Mouse (Mus musculus): Measurements from ENCODE around the gene A730061H03Rik.

The A730061H03Rik gene

DNA sequence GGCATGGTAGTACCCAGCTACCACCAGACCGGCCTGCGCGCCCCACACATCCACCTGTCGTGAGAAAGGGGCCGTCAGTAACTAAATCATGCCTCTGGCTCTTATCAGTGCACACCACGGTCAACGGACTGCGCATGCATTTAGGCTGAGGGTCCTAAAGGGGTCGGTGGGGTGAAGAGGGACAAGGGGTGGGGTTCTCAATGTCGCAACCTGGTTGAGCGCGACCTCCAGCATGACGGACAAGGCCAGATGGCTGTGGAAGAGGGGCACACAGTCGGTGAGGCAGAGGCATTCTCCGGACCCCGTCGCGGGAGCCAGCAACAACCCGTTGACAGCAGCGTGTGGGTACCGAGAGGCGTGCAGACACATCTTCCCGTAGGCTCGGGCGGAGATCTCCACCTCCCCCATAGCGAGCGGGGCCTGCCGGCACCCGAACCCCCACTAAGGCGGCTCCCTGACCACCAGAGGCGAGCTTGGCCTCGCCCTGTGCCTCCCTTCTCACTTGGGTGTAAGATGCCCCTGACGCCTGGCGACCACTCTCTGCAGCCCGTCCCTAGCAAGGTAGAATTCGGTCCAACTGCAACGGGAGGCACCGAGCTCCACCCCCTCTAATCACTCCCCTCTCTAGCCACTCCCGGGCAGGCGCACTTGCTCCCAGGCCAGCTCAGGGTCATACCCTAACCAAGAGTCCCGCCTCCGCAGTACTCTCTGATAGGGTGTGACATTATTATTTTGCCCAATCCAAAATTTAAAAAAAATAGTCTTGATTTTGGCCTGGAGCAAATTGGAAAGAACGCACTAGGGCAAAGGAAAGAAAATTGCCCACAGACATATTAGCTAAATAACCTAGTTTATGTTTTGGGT lies 24.7 kb upstream of the A730061H03Rik start, which contains the start of gene Emc9:
Gene Emc9 (minus strand): TSS at position 601 of the 864 bp plus-strand sequence.
- in situ Hi-C loops (cut with MboI; ENCODE audit: low pct_unique_long_range_greater_than_20kb in 1 of 2, low sequenced_read_pairs in 2 of 2, unreplicated experiment in 1 of 2): no loop called here

DNA sequence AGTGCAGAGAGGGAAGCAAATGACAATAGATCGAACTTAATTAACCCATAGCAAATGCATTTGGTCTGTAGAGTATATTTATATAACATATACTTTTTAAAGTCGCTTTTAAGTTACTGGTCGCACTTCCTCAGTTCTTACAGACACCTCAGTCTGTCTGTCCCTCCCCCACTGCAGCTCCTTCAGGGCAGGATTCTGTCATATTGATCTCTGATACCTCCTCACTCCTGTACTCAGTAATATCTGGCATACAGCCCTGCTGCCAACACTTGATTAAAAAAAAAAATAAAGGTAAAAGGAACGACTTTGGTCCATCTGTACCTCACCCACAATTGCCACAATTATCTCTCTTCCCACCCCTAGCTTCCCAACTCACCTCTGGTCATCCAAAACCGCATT lies 24.1 kb upstream of the A730061H03Rik start:
- in situ Hi-C loops (cut with MboI; ENCODE audit: low pct_unique_long_range_greater_than_20kb in 1 of 2, low sequenced_read_pairs in 2 of 2, unreplicated experiment in 1 of 2): no loop called here

DNA sequence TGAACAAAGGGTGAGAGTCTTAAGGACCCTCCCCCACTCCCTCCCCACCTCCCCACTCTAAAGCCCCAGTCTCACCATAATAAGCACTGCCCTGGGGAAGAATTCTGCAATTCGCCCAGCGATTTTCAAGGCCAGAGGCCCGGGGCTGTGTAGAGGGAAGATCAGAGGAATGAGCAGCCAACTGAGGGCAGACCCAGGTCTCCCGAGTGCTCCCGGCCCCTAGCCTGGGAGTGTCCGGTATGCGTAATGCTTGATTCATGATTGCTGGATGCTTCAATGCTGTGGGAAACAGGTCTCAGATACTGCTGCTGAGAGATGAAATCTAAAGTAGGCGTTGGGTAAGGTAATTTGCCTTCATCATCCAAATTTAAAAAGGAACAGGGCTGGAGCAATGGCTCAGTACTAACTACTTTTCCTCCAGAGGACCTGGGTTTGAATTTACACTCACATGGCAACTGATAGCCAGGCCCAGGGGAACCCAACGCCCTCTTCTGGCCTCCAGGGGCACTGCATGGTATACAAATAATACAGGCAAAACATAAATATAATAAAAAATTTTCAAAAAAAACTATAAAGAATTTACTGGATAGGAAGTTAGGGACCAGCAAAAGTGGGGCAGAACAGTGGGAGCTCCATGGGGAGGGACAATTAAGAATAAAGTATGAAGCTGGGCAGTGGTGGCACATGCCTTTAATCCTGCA lies 21.9 kb upstream of the A730061H03Rik start:
- in situ Hi-C loops (cut with MboI; ENCODE audit: low pct_unique_long_range_greater_than_20kb in 1 of 2, low sequenced_read_pairs in 2 of 2, unreplicated experiment in 1 of 2): no loop called here

DNA sequence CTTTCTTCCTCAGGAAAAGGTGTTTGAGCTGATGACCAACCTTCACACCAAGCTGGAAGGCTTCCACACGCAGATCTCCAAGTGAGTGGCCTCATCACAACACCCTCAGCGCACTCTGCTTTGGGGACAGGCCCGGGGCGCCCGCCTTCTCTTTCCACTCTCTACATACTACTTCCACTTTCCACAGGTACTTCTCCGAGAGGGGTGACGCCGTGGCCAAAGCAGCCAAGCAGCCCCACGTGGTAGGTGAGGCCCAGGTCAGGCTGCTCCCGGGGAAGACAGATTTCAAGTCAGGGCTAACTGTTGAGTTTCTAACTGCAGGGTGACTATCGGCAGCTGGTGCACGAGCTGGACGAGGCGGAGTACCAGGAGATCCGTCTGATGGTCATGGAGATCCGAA lies 20.5 kb upstream of the A730061H03Rik start:
- in situ Hi-C loops (cut with MboI; ENCODE audit: low pct_unique_long_range_greater_than_20kb in 1 of 2, low sequenced_read_pairs in 2 of 2, unreplicated experiment in 1 of 2): no loop called here

DNA sequence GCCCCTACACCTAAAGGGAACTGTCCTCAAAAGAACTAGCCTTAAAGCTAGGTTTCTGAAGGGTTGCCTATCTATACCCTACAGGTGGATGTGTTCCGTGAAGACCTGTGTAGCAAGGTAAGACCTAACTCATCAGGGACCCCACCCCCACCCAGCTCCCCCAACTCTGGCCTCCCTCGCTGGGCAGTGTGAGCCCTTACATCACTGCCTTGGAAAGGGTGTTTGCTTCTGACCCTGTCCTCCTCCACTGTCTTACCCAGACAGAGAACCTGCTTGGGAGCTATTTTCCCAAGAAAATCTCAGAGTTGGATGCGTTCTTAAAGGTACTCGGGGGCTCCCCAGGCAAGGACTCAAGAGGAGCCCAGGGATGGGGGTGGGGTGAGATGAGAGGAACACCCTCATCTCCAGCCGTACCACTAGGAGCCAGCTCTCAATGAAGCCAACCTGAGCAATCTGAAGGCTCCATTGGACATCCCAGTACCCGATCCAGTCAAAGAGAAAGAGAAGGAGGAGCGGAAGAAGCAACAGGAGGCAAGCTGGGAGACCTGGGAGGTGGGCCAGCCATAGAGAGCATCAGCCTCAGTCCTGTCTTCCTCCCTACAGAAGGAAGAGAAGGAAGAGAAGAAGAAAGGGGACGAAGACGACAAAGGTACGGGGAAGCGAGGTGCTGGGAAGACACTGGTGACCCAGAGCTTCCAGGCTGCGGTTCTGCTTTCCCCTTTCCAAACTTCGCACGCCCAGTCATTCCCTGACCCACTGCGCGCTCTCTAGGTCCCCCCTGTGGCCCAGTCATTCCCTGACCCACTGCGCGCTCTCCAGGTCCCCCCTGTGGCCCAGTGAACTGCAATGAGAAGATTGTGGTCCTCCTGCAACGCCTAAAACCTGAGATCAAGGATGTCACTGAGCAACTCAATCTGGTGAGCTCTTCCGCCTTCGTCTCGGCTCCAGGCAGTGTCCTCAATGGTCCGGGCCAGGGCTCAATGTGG lies 19.6 kb upstream of the A730061H03Rik start:
- in situ Hi-C loops (cut with MboI; ENCODE audit: low pct_unique_long_range_greater_than_20kb in 1 of 2, low sequenced_read_pairs in 2 of 2, unreplicated experiment in 1 of 2): no loop called here

DNA sequence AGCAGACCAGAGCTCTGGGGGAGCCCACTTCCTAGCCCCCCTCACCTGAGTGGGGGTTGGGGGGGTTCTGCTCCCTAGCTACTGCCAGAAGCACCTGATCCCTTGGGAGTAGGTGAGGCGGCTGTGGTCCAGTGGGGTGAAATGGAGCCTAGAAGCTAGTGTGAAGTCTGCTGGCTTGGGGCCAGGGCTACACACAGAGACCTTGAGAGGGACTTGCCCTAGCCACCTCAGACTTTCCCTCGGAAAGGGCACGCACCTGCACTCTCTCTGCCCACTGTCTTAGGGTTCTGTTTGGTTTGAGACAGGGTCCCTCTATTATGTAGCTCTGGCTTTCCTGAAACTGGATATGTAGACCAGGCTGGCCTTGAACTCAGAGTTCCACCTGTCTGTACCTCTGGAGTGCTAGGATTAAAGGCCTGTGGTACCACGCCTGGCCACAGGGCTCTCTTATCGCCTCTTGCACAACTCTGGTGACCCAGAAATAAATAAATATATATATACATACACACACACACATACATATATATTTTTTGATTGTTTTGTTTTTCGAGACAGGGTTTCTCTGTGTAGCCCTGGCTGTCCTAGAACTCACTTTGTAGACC lies 18.6 kb upstream of the A730061H03Rik start:
- in situ Hi-C loops (cut with MboI; ENCODE audit: low pct_unique_long_range_greater_than_20kb in 1 of 2, low sequenced_read_pairs in 2 of 2, unreplicated experiment in 1 of 2): no loop called here

DNA sequence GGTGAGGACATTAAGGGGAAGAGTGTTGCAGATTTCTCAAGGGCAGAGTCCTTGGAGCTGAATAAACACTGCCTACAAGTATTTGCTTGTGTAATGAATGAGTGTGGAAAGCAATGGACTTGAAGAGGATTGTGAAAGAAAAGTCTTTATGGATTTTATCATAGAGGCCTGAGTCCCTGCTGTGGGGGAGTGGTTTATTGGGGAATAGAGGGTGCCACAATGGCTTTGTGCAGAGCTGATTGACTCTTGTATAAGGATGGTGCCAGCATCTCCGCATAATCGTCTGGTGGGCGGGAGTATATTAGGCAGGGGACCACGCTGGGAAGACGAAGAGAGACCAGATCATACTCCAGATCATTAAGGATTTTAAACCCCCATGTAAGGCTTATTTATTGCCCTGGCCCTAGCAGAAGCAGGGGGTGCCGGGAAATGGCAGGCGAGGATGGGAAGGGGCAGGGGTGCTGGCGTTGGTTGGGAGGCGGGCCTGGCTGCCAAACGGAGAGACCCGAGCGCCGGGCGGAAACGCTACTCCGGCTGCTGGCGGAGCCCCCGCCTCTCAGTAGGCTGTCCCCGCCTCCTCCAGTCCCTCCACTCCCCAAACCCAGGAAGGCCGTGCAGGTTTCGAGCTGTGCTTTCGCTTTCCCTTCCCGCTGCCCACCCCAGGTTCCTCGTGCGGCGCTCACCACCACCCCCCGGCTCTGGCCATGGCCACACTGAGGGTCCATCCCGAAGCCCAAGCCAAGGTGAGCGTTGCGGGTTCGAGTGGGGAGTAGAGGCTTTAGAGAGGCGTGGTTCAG lies 17.9 kb upstream of the A730061H03Rik start, which contains the start of gene Psme1:
Gene Psme1 (plus strand): TSS at position 253 of the 797 bp plus-strand sequence.
- in situ Hi-C loops (cut with MboI; ENCODE audit: low pct_unique_long_range_greater_than_20kb in 1 of 2, low sequenced_read_pairs in 2 of 2, unreplicated experiment in 1 of 2): no loop called here

DNA sequence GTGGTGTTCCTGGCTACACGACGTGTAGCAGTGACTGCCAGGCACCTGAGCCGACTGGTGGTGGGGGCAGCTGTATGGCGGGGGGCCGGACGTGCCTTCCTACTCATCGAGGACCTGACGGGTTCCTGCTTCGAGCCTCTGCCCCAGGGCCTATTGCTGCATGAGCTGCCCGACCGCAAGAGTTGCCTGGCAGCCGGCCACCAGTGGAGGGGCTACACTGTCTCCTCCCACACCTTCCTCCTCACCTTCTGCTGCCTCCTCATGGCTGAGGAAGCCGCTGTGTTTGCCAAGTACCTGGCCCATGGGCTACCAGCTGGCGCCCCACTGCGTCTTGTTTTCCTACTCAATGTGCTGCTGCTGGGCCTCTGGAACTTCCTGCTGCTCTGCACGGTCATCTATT lies 16.2 kb upstream of the A730061H03Rik start:
- in situ Hi-C loops (cut with MboI; ENCODE audit: low pct_unique_long_range_greater_than_20kb in 1 of 2, low sequenced_read_pairs in 2 of 2, unreplicated experiment in 1 of 2): no loop called here

DNA sequence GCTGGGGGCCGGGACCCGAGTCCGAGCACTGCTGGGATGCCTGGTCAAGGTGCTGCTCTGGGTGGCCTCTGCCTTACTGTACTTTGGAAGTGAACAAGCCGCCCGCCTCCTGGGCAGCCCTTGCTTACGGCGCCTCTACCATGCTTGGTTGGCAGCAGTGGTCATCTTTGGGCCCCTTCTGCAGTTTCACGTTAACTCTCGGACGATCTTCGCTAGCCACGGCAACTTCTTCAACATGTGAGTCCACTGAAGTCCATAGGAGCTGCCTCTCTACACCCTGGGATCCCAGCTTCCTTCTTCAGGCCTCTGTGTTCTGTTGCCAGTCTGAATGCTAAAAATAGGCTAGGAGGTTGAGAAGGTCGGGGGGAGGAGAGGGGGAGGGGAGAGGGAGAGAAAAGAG lies 15.5 kb upstream of the A730061H03Rik start:
- in situ Hi-C loops (cut with MboI; ENCODE audit: low pct_unique_long_range_greater_than_20kb in 1 of 2, low sequenced_read_pairs in 2 of 2, unreplicated experiment in 1 of 2): no loop called here

DNA sequence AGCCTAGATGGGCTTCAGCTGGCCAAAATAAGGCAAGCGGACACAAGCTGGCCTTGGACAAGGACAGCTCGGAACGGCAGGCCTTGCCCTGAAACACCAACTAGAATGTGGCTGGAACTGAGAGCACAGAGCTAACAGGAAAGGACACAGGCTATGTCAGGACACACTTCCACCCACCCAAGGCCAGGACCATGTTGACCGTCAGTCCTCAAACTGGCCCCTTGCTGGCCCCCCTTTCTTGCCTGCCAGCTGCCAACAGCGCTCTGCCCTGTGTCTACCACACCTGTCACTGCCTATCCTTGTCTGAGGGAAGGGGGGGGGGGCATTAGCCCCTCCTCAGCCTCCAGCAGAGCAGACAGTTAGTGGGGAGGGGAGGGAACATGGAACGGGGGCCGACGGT lies 15.1 kb upstream of the A730061H03Rik start, which contains the start of gene Fitm1:
Gene Fitm1 (plus strand): TSS at position 316 of the 400 bp plus-strand sequence.
- in situ Hi-C loops (cut with MboI; ENCODE audit: low pct_unique_long_range_greater_than_20kb in 1 of 2, low sequenced_read_pairs in 2 of 2, unreplicated experiment in 1 of 2): no loop called here

DNA sequence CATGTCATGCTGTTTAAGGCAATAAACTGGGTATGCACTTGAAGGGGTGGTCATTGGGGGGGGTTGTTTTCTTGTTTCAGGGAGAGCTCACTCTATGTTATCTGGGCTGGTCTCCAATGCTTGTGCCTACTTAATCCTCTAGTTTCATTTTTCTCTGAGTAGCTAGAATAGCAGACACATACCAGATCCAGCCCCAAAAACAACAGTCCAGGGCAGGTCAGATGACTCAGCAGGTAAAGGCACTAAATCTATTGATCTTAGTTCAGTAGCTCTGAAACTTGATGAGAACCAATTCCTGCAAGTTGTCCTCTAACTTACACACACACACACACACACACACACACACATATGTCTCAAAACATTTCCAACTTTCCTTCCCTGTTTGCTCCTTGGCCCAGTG lies 11.6 kb upstream of the A730061H03Rik start:
- in situ Hi-C loops (cut with MboI; ENCODE audit: low pct_unique_long_range_greater_than_20kb in 1 of 2, low sequenced_read_pairs in 2 of 2, unreplicated experiment in 1 of 2): no loop called here

DNA sequence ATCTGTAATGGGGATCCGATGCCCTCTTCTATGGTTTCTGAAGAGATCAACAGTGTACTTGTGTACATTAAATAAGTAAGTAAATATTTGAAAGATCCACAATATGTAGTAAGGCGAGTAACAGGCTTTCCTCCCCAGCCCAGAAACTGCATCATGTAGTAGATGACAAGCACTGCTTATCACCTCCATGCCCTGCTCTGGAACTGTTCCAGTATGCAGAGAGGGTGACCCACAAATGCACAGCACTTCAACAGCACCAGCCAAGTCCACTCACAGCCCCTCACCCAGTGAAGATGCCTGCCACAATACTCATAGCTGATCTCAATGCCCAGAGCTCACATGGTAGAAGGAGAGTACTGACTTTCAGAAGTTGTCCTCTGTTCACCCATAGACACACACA lies 10.4 kb upstream of the A730061H03Rik start:
- in situ Hi-C loops (cut with MboI; ENCODE audit: low pct_unique_long_range_greater_than_20kb in 1 of 2, low sequenced_read_pairs in 2 of 2, unreplicated experiment in 1 of 2): no loop called here

DNA sequence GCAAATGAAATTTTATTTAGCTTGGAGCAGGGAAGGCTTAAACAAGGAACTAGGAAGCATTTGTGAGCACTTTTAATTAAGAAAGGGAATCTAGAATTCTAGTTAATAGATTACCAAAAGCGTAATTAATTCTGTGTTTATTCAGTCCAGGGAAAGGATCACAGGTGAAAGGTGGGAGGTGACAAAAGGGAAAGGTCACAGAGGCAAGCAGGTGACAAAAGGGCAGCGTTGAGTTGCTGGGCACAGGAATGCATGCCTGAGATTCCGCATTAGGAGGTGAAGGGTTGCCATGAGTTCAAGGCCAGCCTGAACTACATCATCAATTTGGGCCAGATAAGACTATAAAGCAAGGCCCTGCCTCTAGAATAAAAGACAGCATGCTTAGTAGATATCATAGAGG lies 7.3 kb upstream of the A730061H03Rik start:
- in situ Hi-C loops (cut with MboI; ENCODE audit: low pct_unique_long_range_greater_than_20kb in 1 of 2, low sequenced_read_pairs in 2 of 2, unreplicated experiment in 1 of 2): no loop called here

DNA sequence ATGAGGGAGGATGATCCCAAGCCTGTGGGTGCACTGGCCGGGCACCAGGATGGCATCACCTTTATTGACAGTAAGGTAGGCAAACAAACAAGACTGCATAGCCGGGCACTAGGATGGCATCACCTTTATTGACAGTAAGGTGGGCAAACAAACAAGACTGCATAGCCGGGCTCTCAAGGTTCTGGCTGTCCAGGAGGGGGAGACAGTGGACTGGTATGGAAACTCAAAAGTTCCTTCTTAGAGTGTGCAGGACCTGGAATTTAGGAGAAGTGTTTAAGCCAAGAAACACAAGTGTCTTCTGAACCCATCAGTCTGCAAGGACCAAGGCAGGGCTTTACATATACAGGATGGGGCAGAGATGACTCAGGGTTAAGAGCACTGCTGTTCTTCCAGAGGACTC lies 5.5 kb upstream of the A730061H03Rik start:
- in situ Hi-C loops (cut with MboI; ENCODE audit: low pct_unique_long_range_greater_than_20kb in 1 of 2, low sequenced_read_pairs in 2 of 2, unreplicated experiment in 1 of 2): no loop called here

DNA sequence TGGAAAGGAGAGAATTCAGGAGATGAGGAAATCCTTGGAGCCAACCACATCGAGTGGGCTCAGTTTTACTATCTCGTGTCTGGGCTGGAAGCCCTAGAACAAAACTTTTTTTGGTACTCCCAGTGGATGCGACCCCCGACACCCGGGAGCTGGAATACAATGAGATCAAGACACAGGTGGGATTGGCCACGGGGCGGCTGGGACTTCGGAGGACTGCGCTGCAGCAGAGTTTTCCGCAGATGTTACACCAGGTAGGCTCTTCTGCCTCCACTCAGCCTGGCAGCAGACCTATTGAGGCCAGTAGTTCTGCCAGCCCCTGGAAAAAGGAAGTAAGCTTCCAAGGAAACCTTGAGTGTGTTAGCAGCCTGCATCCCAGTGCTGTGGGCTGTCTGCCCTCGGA lies 3.0 kb upstream of the A730061H03Rik start:
- in situ Hi-C loops (cut with MboI; ENCODE audit: low pct_unique_long_range_greater_than_20kb in 1 of 2, low sequenced_read_pairs in 2 of 2, unreplicated experiment in 1 of 2): no loop called here

DNA sequence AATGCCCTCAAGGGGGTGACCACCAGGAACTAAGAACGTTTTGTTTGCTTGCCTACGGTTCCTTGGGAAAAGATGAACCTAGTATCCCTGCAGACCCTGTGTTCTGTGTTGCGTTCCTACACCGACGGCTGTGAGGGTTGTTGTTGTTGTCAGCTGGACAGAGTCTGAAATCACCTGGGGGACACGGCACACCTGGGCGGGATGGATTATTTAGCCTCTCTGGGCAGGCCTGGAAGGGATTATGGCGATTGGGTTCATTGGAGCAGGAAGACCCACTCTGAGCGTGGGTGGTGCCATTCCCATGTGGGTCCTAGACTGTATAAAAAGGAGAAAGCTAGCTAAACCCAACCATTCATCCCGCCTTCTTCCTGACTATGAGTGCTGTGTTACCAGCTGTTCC lies 1.7 kb upstream of the A730061H03Rik start:
- in situ Hi-C loops (cut with MboI; ENCODE audit: low pct_unique_long_range_greater_than_20kb in 1 of 2, low sequenced_read_pairs in 2 of 2, unreplicated experiment in 1 of 2): no loop called here

DNA sequence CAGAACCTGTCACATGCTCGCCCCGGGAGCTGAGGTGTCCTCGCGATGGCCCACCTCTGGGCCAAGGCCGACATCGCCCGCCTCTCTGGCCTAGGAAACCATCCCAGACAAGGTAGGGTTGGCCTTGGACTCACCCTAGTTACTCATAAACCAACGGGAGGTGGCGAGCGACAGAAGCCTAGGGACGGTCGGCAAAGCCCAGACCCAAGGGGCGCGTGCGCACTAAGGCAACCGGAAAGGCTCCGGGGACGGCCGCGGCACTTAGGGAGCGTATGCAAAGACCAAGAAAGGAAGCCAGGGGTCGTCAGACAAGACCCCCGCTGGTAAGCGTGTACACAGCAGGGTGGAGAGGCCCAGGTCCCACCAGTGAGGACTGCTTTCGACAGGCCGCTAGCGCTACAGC lies 406 bp downstream of the A730061H03Rik start, which contains the start of gene Dcaf11:
Gene Dcaf11 (plus strand): TSS at position 208 of the 403 bp plus-strand sequence.
- in situ Hi-C loops (cut with MboI; ENCODE audit: low pct_unique_long_range_greater_than_20kb in 1 of 2, low sequenced_read_pairs in 2 of 2, unreplicated experiment in 1 of 2): no loop called here
